Mouse (Mus musculus) yolk sac, embryonic 10.5 days (tissue): ENCODE data around the gene Wdr78.
A peak's percentile ranks its signal among the peaks of the same experiment; 100 is the strongest.

Experiments
- DNase-seq: peaks from one replicate; pipeline ENCODE4 v3.0.0-alpha.2; 2017; ENCODE audit warnings: low spot score

The Wdr78 gene

DNA sequence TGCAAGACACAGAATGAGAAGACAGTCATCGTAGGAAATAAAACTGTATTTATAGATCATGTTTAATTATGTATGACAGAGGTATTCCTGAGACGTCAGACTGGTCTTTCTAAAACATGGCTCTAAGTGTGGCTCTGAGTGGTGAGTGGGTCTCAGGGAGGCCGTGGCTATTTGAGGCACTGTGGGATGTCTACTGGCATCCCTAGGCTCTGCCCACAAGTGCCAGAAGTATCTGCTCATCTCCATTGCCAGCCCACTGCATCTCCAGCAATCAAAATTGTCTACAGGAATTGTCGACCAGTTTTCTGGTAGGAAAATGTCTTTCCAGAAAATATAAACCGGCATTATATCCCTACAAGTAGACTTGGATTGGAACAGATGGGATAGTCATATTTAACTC lies 57.4 kb downstream of the Wdr78 start:
- DNase-seq, result no peak

- no peak for DNase-seq
Measured at GRCm38 (mm10) chr4:103048046-103048445, 66.3 kb downstream of the Wdr78 start.

- no peak for DNase-seq
Measured at GRCm38 (mm10) chr4:103042997-103043396, 71.4 kb downstream of the Wdr78 start.

GRCm38 (mm10) chr4:103039838-103040191 lies 74.5 kb downstream of the Wdr78 start:
- no peak for DNase-seq

DNA sequence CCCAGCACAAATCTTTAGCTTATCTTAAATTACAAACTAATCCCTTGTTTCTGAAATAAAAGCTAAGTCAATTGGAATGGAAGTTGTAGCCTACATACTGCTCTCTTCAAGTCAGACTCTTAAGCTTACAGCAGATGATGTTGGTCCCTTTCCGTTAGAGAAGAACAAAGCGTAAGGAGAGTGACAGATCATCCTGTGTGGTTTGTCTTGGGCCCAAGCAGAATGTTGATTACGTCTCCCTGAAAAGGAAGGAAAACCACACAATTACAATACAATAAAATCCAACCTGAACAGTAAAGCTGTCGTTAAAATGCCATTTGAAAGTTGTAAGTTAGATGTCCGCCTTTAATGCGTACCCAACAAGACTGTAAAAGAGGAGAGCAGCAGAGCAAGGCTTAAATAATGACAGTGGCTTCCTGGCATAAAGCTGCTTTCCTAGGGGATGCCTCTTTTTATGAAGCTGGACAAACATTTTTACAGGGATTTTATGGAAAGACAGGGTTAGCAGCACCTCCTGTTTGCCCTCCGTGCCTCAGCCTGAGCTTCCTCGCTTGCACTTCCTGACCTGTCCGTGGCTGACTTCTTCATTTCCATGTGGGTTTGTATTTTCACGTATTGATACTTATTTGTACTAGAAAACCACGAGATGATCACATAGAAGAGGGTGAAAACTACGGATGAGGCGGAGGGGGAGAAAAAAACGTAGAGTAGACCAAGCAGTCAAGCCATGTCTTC lies 75.1 kb downstream of the Wdr78 start:
- no peak for DNase-seq

DNA sequence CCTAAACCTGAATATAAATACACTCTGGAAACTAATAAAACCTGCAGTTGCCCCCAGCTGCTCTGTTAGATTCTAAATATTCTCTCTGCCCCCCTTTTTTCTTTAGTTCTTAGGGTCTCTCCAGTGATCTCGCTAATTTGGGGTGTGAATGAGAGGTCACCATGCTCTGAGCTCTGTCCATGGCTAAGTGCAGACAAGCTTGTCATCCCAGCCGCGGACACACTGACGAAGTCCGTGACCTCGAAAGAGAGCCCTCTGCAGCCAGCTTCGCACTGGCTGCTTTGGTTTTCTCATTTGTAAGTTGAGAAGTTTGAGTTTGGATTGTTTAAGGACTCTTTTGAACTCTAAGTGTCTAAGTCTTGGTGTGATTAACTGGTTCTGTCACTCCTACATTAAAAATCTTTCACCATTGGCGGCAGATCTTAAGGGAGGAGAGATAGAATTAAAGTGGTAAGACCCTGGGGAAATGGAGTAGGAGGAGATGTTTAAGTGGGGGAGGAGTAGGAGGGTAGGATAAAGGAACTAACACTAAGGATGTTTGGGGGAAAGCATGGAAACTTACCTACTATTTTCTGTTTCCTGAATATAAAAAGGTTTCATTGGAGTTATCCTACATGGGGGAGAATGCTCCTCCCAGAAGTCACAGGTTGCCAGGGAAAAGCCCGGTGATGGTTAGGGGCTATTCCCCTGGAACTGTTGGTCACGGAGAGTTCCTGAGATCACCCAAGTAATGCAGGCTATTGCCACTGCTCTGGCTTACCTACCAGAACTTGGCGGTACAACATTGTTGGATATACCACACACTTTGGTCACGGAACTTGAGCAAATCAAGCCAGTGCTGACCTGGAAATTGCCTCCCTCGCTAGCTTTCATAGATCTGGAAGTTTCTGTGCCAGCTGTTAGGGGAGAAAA lies 85.9 kb downstream of the Wdr78 start:
- DNase-seq, result no peak

DNA sequence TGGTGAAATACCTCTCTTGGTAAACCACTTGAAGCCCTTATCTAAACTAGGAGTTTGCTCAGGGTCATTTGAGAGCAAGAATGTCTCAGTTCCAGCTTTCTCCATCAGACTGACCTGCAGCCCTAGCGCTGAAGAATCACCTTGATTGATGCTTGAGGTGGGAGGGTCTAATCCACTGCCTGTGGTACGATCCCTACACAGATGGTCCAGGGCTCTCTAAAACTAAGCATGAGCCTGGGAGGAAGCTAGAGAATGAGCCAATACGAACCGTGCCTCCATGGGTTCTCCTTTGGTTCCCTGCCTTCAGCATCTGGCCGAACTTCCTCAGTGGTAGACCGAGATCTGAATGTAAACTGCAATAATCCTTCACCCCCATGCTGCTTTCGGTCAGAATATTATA lies 86.6 kb downstream of the Wdr78 start:
- no peak for DNase-seq

DNA sequence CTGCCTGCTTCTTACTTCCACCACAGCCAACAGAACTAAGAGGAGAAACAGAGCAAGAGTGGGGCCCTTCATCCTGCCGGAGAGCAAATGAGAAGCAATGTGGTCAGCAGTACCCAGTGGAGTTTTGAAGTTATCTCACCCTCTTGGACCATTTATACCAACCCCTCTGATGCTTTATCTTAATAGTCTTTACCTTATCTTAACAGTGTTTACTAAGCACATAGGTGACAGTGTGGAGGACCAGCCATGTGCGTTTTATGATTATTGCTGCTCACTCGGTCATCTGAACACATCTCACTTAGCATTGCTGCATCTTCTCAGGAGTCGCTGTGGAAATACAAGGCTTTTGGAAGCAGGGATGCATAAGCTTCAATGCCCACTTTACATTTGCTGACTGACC lies 87.7 kb downstream of the Wdr78 start, which contains the start of gene Insl5:
Gene Insl5, minus strand, starts transcription at position 222 of the 400 bp plus-strand sequence.
- DNase-seq, result no peak

GRCm38 (mm10) chr4:103013490-103013889 lies 100.9 kb downstream of the Wdr78 start:
- peak; percentile 23 for DNase-seq

- no peak for DNase-seq
Measured at GRCm38 (mm10) chr4:103011823-103012222, 102.5 kb downstream of the Wdr78 start.

- DNase-seq, result no peak
Measured at GRCm38 (mm10) chr4:103010734-103011133, 103.6 kb downstream of the Wdr78 start.

DNA sequence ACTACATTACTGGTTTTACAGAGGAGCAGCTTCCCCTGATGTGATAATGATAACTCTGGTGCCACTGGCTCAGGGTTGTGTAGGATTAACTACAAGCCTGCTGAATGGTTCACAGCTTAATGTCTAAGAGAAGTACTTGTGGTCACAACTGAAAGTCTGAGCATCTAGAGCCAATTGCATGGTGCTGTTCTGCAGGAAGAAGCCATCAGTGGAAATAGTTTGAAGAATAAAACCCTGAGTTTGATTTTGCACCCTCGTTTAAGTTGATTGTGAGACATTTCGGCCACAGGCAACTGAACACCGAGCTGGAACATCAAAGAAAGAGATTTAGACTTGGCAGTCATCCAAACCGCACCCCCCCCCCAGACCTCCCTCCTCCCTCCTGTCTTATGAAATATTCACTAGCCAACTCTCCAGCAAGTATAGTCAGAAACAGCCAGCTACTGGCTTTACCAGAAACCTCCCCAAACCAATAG lies 107.4 kb downstream of the Wdr78 start:
- no peak for DNase-seq

GRCm38 (mm10) chr4:103006266-103006665 lies 108.1 kb downstream of the Wdr78 start:
- DNase-seq, result no peak

DNA sequence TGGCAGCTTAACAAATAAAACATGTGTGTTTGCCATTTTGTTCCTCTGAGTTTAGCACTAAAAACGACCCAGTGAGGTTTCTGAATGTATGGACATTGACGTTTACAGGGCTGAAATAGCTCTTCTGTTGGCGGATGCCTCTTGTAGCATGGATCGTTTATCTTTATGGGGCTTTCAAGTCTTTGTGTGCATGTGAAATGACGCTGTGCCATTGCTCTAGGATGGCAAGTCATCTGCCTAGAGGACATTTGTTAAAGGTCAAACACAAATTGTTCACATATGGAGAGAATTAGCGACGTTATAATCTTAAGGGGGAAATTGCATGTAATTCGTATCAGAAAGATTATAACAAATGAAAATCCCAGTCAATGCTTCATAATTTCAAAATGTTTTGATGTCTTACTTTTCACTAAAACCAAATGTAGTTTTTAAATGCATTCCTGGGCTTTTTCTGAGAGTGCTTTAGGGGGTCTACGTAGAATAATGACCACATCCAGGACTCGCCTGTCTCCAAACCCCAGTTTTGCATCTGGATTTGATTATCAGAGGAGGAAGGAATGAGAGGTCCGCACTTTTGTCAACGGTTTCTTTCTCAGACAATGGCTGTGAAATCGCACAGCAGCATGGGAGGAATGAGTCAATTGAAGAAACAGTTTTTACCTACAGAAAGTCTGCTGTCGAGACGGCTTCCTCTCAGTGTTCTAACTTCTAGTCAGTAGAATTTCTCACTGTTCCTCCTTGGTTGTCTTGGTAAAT lies 109.0 kb downstream of the Wdr78 start:
- DNase-seq, result no peak

- no peak for DNase-seq
Measured at GRCm38 (mm10) chr4:103004681-103005080, 109.7 kb downstream of the Wdr78 start.

DNA sequence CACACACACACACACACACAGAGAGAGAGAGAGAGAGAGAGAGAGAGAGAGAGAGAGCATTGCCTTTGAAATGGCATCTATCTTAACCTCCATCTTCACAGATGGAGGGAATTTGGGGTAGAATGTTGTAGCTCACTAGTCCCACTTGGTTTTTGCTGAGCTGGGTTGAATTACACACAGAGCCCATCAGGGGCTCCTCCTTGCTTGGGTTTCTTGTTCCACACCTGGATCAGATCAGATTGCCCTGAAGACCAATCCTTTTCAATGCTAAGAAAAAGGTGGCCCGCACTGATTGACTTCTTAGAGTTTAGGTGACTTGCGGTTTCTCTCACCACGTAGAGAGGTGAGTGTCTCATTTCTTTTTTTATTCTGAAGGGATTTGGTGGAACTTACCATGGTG lies 122.7 kb downstream of the Wdr78 start:
- DNase-seq, result no peak

- no peak for DNase-seq
Measured at GRCm38 (mm10) chr4:102990595-102991340, 123.6 kb downstream of the Wdr78 start.

- DNase-seq, result no peak
Measured at GRCm38 (mm10) chr4:102990016-102990415, 124.3 kb downstream of the Wdr78 start.

- DNase-seq, result no peak
Measured at GRCm38 (mm10) chr4:102989391-102989790, 125.0 kb downstream of the Wdr78 start.

- no peak for DNase-seq
Measured at GRCm38 (mm10) chr4:102988526-102988925, 125.8 kb downstream of the Wdr78 start.
